Mouse (Mus musculus): ENCODE measurements around the gene Notch2.

Gene Notch2

DNA sequence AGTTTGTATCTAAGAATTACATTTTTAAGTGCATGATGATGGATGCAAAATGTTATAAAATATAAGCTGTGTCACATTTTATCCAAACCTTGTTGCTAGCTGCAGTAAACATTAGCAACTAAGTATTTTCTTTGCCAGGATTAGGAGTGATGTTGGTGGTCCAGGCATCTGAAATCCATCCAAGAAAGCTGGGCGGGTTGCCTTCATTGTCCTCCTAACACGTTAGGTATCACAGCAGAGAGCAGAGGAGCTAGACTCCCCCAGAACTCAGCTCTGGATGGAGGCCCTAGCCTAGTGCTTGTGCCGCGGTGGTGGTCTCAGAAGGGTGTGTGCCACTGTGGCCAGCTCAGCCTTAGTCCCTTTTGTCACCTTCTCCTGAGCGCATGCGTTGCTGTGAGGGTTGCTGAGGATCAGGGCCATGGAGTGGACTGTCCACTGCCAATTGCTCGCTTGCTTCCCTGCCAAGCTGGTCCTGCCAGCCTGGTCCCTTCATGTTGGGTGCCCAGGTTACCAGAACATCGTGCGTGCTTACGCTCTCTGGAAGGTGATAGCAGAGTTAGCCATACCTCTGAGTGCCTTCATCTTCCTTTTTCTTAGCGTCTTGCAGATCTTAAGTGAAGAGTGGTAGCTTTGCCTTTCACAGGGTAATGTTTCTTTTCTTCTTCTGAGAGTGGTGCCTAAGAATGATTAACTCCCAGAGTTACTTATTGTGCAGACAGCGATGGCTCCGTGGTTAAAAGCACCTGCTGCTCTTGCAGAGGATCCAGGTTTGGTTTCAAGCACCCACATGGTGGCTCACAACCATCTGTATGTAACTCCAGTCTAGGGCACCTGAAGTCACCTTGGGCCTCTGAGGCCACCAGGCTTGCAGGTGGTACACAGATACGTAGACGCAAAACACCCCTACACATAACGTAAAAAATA is 39.4 kb downstream of the Notch2 start:
- DNase-seq (ENCODE audit: low read depth) = no peak

DNA sequence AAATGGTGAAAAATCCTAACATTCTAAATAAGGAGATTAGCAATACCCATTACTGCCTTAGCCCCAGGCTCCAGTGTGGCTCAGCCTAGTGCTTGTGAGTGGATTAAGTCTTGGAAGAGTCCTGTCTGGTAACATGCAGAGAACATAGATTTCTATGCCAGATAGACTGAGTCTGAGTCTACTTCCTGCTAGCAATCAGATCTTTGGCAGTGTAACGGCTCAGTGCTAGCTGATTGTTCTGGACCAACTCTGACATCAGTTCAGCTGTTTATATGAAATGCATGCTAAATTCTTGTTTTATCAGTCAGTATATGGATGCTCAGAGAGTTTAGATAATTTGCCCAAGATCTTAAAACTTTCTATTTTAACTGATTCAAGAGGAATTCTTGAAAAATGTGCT is 40.5 kb downstream of the Notch2 start:
- no peak for DNase-seq (ENCODE audit: low read depth)

DNA sequence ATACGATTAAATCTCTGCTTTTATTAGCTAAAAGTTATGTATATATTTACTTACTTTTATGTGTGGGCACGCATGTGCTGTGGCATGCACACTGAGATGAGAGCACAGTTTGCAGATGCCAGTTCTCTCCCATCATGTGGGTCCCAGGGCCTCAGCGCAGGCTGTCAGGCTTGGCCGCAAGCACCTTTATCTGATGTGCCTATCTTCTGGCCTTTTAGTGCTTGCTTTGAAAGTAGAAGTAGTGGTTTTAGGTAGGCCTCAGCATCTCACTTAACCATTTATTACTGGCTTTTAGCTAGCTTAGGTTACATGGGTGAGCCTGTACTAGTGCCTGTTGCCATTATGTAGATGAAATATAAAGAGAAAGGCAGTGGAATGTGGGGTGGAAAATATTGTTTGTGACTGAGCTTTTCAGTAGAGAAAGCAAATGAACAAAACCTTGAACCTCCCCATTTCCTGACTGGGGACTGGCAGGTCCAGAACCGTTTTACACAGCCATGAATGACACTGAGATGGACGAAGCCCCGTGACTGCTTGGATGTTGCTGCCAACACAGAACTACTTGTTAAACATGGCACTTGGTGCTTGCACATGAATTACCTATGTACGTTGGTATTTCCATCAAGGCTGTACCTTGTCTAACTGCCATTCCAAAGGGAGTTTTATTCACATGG is 41.1 kb downstream of the Notch2 start:
- DNase-seq (ENCODE audit: low read depth) = no peak

DNA sequence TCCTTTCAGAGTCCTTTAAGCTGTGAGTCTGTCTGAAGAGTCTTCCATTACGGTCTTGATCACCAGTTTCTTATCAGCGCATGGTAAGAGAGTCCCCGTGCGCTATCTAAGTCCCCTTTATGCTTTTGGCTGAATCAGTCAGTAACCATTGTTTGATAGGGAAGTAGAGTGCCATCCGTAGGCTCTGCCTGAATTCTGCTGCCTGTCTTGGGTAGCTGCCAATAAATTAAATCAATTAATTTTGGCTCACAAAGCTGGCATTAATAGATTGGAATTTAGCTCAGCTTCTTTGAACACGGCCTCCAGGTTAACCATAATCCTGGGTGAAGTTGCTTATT is 41.6 kb downstream of the Notch2 start:
- no peak for DNase-seq (ENCODE audit: low read depth)

DNA sequence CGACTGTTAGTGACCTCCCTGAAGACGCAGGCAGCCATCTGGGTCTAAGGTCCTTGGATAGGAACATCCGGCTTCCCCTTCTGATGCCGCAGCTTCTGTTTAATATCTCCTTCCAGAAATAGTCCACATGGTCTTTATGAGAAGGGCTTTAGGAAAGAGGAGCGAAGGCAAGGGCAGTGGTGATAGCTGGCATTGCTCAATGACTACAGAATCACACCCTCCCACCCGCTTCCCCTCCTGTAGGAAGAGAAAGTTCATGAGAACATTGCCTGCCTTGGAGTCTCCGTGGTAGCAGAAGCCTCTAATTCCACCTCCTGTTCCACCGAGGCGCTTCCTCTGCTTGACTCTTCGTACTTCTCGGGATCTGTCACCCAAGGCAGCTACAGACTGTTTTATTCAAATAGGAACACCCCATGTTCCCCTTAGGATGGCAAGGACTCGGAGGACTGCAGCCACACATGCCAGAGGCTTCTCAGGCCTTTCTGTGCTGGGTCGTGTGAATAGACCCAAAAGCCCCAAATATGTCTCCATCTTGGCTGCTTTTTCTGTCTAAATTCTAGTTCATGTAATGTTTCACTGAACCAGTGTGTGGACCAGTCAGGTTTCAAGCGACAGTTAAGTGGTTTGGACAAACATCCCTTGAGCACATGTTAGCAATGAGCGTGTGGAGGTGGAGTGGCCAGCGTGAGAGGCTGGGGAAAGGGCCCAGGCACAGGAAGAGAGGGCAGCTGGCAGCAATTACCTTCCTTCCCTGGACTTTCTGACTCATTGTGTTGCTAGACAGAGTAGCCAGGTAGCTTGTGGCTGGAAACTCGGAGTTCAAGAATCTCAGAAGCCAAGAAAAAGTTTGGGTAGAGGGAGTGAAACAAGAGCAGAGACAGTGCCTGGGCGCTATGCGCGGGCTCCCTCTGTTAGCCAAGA is 42.7 kb downstream of the Notch2 start:
- DNase-seq (ENCODE audit: low read depth) = no peak

DNA sequence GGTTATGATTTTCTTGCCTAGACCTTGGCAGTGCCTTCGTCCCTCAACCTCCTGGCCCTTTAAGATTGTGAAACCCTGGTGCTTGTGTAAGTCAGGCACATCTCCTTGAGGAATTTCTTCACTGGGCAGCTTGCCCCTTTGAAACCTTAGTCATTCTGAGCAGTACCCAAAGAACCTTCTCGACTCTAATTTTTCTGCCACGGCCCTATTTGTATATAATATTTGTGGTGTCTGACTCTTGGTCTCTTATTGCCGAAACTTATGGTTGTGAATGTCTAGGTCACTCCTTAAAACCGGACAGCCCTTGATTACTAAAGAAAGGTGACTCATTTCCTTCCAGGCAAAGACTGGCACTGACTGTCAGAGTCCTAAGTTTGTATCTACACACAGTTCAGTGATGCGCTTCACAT is 43.6 kb downstream of the Notch2 start:
- no peak for DNase-seq (ENCODE audit: low read depth)

DNA sequence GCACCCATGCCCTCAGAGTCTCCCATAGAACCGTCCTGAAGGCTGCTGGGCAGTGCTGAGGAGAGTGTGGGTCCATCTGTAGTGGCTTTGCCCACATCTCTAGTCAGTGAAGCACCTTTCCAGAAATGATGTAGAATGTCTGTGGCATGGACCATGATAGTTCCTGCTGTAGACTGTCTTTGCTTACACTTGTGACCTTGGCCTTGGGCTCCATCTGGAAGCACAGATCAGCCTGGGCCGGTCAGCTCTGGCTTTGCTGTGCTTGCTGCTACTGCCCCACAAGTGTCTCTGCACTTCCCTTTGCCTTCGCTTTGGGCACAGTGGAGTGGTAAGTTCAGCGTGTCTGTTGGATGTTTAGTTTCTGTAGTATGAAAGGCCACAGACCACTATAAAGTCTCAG is 45.7 kb downstream of the Notch2 start:
- DNase-seq (ENCODE audit: low read depth) = no peak

DNA sequence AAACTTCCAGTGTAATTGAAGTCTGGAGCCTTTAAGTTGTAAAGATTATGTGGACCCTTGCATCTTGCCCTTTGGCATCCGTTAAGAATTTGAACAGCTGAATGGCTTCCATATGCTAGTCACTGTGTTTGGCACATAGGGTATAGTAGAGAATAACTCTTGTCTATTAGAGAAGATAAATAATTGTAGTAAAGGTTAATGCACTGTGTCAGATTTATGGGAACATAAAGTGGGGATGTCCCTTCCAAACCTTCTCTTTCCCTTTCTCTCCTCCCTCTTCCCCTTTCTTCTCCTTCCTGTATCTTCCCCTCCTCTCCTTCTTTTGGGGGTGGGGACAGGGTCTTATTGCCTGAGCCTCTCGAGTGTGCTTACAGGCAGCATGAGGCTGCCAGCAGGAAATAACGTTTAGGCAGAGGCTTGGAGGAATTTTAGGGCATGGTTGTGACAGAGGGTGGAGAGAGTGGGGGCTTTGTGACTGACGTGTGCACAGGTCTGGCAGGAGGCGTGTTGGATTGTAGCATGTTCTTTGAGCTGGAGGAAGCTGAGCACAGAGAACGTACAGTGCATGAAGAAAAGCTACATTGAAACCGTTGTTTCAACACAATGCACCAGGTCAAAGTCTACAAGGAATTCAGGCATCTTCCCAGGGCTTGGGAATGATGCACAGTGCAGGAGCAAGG is 47.8 kb downstream of the Notch2 start:
- DNase-seq (ENCODE audit: low read depth) = no peak

DNA sequence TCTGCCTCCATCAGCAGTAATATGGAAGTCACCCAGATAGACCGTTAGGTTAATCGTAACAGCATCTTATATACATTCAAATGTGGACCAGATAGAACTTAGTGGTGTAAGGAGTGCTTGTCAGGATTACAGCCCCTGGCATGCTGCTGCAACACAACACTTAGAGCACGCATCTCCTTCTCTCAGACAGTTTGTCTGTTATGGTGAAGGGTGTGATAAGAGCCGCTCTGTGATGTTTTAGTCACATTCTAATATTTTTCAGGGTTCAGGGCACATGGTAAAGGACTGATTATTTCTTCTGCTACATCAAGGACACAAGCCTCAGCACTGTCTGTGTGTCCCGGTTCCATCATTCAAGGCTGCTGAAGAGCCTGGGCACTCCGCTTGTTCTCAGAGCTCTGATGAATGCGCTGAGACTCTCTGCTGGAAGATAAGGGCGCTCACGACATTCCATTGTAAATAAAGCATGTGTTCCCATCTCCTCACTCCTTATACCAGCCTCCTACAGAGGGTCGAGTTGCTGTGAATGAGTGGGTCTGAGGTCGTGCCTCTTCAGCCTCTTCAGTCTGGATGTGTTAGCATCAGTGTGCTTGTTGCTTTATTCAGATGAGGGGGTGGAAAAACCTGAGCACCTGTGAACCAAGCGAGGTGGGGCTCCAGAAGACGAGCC is 48.5 kb downstream of the Notch2 start:
- DNase-seq (ENCODE audit: low read depth) = no peak

DNA sequence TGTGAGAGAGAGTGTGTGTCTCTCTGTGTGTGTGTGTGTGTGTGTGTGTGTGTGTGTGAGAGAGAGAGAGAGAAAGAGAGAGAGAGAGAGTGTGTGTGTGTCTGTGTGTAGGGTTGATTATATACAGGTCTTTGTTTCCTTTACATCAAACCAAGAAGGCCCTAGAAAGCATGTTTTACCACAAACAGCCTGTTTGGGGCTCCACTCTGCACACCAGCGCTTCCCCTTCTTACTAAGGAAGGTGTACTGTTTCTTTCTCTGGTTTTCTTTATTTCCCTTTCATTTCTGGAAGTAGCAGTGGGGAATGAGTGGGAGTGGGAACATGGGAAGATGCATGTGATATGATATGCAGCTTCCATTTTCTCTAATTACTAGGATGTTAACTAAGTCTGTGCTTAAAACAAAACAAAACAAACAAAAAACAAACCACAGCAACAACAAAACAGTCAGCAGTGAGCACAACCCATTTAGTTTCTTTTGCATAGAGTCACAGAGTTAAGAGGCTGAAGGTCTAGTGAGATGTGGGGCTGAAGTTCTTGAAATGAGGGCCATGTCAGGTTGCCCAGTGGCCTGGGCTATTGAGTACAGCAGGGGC is 49.4 kb downstream of the Notch2 start:
- DNase-seq (ENCODE audit: low read depth) = peak; percentile 12

DNA sequence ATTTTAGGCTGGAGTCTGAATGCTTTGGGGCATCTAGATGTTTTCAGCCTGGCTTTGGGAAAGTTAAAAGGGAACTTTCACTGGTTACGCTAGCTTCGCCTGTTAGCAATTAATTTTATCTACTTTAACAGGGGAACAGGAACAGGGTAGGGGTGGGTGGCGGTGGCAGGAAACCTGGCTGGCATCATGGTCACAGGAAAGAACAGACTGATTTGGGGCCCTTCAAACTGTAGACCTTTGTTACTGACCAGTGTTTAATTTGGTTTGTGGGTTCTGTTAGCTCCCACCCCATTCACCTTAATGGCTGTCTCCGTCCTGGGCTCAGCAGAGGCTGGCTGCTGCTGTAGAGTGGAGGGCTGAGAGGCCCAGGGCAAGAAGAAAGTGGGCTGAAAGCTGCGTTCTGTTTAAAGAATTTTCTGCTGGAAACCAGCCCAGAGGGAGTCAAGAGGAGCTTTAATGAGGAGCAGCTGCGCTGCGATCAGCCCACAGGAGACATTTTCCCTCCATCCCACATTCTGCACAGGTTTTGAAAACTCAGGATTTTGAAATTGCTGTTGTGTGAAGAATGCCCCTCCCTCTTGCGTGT is 50.0 kb downstream of the Notch2 start:
- DNase-seq (ENCODE audit: low read depth) = no peak

DNA sequence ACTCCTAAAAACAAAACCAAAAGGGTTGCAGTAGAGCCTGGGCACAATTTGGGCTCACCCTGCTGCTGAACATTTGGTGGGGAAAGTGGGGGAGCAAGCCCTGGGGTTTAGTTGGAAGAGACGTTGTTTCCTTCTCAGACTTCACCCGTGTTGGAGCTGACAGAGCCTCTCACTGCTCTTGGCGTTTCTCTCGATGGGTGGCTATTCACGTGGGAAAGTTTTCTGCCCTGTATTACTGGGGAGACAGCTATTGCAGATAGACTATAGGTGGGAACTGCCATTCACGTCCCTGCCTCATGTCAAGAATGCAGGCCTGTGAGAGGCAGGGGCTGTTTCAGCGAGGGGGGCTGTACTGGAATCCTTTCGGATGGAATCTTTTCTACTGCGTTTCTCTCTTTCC is 50.5 kb downstream of the Notch2 start:
- no peak for DNase-seq (ENCODE audit: low read depth)

DNA sequence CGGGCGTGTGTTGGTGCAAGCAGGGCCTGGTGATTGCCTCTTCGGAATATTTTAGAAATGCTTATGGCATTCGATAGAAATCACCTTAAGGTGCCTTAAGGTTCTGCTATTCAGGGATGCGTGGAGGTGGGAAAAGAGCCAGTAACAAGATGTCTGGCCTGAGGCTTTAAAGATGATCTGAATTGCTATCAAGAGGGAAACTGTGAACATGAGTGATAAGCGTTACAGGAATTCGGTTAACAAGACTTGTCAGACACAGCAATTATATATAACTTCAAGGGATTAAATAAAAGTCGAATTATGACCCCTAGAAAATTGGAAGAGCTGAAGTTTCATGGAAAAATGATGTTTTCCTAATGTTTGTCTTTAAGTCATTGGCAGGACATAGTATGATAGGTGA is 51.7 kb downstream of the Notch2 start:
- no peak for DNase-seq (ENCODE audit: low read depth)

DNA sequence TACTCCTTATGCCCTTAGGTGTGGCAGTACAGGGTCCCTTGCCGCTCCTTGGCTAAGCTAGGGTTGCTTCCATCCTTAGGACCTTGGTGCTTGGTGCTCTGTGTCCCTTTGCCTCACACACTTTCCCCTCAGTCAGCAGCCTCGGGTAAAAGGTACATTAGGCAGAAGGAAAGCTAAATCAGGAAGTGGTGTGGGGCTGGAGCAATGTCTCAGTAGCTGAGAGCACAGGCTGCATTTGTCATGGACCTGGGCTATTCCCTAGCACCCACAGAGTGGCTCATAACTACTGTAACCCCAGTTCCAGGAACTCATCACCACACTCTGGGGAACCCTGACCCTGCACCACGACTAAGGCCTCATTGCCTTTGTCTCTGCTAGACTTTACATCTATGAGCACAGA is 53.1 kb downstream of the Notch2 start:
- no peak for DNase-seq (ENCODE audit: low read depth)

DNA sequence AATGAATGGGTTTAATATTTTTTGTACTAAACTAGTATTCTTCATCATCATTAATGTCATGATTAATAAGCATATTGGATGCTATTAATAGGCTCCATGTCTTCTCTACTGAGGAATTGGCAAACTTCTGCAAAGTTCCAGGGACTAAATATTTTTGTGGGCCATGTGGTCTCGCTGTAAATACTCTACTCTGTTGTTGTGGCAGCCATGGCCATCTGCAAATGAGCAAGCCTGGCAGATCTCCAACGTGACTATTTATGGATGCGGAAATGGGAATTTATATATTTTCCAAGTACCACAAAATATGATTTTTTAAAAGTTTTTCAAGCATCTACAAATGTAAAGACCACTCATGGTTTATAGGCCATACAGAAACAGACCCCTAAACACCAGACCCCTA is 54.1 kb downstream of the Notch2 start:
- no peak for DNase-seq (ENCODE audit: low read depth)

DNA sequence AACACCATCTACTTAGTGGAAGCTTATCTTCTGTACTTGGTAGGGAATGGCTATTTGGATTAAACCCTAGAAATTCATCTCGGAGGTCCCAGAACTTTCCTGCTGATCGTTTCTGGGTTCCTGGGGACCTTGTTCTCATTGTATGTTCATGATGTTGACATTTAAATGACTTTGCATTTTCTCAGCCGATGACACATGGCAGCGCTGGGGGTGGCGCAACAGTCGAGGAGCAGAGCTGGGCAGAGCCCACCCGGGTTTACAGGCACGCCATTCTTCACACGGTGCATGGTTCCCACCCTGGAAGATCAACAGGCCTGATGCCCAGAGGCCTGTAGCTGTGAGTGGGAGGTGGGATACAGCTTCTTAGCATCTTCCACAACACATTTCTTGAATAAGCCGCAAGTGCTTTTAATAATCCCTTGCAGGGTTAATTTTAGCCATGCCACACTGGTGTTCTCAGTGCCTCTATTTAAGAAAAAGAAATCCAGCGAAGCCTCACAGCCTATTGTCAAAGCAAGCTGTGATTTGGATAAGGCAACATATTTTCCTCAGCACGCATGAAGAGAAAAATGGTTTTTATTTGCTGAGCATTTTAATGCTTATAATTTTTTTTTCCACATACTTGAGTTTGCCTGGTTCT is 54.6 kb downstream of the Notch2 start:
- no peak for DNase-seq (ENCODE audit: low read depth)

DNA sequence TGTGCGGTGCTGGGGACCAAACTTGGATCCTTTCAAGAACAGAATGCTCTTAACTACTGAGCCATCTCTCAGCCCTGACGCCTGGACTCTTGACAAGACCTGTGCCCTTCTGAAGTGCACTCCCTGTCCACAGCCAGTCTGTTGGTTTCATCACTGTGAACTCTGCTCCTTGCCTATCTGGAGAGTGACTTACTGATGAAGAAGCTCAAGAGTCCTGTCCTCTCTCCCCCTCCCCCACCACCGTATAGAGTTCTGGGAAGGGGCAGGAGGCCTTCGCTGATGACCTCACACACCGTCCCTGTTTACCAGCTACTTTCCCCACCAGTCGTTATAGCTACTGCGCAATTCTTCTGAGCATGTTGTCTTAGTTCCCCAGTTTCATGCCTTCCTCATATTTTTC is 55.8 kb downstream of the Notch2 start:
- DNase-seq (ENCODE audit: low read depth) = no peak

DNA sequence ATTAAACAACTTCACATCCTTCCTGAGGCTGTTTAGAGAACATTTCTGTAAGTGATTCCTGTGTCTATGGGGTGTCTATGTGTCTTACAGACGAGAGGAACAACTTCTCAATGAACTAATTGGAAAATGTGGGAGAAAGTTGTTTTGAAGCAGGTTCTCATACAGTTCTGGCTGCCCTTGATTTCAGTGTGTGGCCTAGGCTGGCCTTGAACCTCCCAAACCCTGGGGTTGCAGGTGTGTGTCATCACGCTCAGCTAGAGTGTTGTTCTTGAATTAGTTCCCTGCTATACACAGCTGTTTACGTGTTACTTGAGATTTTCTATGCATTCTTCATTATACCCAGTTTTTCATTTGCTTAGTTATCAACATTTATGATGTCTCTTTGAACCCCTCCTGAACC is 56.5 kb downstream of the Notch2 start:
- DNase-seq (ENCODE audit: low read depth) = no peak

DNA sequence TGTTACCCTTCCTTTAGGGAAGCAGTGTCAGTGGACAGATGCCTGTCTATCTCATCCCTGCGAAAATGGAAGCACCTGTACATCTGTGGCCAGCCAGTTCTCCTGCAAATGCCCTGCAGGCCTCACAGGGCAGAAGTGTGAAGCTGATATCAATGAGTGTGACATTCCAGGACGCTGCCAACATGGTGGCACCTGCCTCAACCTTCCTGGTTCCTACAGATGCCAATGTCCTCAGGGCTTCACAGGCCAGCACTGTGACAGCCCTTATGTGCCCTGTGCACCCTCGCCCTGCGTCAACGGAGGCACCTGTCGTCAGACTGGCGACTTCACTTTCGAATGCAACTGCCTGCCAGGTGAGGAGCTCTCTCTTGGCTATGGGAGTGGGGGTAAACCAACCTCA is 59.2 kb downstream of the Notch2 start:
- DNase-seq (ENCODE audit: low read depth) = no peak

DNA sequence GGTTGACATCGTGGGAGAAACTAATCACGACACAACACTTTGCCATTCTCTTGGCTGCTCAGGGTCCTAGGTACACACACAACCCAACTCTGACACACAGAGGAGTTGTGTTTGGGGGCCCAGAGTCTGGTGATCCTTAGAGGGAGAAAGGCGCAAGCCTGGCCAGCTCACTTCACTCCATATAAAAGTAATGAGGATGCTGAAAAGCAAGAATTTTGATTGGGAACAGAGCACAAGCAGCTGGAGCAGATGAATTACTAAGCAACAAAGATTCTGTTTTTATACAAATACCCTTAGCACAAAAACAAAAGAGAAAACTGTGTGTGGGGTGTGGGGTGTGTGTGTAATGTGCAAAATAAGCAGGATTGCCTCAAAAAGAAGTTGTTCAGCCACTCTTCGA is 60.2 kb downstream of the Notch2 start:
- DNase-seq (ENCODE audit: low read depth) = no peak
